Mouse (Mus musculus) hindbrain, postnatal 0 days (tissue): ENCODE data around the gene Arhgef10l. TPM values are rescaled to one million over a fixed set of nuclear protein-coding genes. Genes with fewer than 3 reads are reported as not detected.

Source experiments
- ATAC-seq: fragments of 200-750 bp; cut with Nextera tagmentation; 2 replicates; pipeline ENCODE4 v1.8.0; 2017; ENCODE audit warnings: mild to moderate bottlenecking, moderate TSS enrichment, moderate library complexity
- DNase-seq: peaks from one replicate; pipeline ENCODE4 v3.0.0-alpha.2; 2015; ENCODE audit warnings: low spot score
- H3K27ac ChIP-seq: fragments of 300-500 bp; sonication (generic); 2 replicates; pipeline ENCODE4 v1.5.1; 2014; ENCODE audit warnings: mild to moderate bottlenecking
- H3K27me3 ChIP-seq: fragments of 300-500 bp; sonication (generic); 2 replicates; pipeline ENCODE4 v1.6.1; 2014; ENCODE audit warnings: low read length, mixed read lengths; ENCODE audit not compliant: insufficient read depth
- H3K36me3 ChIP-seq: fragments of 300-500 bp; sonication (generic); 2 replicates; pipeline ENCODE4 v1.6.1; 2014; ENCODE audit warnings: low read length, mixed read lengths; ENCODE audit not compliant: insufficient read depth
- H3K4me1 ChIP-seq: fragments of 300-500 bp; sonication (generic); 2 replicates; pipeline ENCODE4 v1.6.1; 2014; ENCODE audit warnings: antibody characterized with exemption, low read length, mixed read lengths; ENCODE audit not compliant: insufficient read depth
- H3K4me2 ChIP-seq: fragments of 300-500 bp; sonication (generic); 2 replicates; pipeline ENCODE4 v1.6.1; 2014; ENCODE audit warnings: low read depth, mild to moderate bottlenecking, low read length, moderate library complexity, mixed read lengths
- H3K4me3 ChIP-seq: fragments of 300-500 bp; sonication (generic); 2 replicates; pipeline ENCODE4 v1.5.1; 2014; ENCODE audit warnings: low read length
- H3K9ac ChIP-seq: fragments of 300-500 bp; sonication (generic); replicated peaks from 2 replicates; pipeline ENCODE4 v1.6.1; 2014; ENCODE audit warnings: mild to moderate bottlenecking, low read length, moderate library complexity, mixed read lengths
- H3K9me3 ChIP-seq: fragments of 300-500 bp; sonication (generic); 2 replicates; pipeline ENCODE4 v1.6.1; 2016; ENCODE audit warnings: low read length, mixed read lengths
- CTCF ChIP-seq: IDR thresholded peaks from 2 replicates; pipeline ENCODE4 v1.5.1; 2016; ENCODE audit warnings: antibody characterized with exemption, control low read depth, low read depth
- WGBS: fragments of 180-500 bp; shearing (Covaris S2); extraction: QIAGEN DNeasy Blood & Tissue Kit; methylation state at CpG from one replicate; pipeline ENCODE4 v1.1.7; 2014; 5-methylcytosine and 5-hydroxymethylcytosine counted together
- polyA plus RNA-seq: library from polyadenylated mRNA; unstranded; fragments of >200 nt; fragmentation: Nextera tagmentation; extraction: Ambion mirVana; gene quantifications from 2 replicates; pipeline ENCODE4 v1.2.1, GENCODE M21; 2015
- total RNA-seq: library from RNA; depleted of rRNA; stranded (reverse); fragments of >200 nt; gene quantifications from 2 replicates; pipeline ENCODE4 v1.2.3, GENCODE M21; 2014

The Arhgef10l gene
- total and polyA plus RNA-seq, 2 experiments from 2014 or later: 22.5 to 79.2 TPM

- no peak for TF ChIP-seq CTCF
- Histone ChIP-seq H3K4me1 (no peaks in the 10 kb centered on the region), H3K9me3 (no peaks in the 10 kb centered on the region), H3K27ac (no peak overlapping the region), H3K9ac (no peak overlapping the region), H3K27me3 (no peaks in the 10 kb centered on the region), H3K4me2 (no peak overlapping the region), H3K4me3 (no peak overlapping the region), H3K36me3 (peaks cover 20% of the 10 kb centered on the region)
- no peak for DNase-seq
- WGBS: 85% methylated on average over 5 of the region's 5 CpGs
- ATAC-seq: no peak
These were observed 107.6 kb downstream of the Arhgef10l start for GRCm38 (mm10) chr4:140558193-140558592.

DNA sequence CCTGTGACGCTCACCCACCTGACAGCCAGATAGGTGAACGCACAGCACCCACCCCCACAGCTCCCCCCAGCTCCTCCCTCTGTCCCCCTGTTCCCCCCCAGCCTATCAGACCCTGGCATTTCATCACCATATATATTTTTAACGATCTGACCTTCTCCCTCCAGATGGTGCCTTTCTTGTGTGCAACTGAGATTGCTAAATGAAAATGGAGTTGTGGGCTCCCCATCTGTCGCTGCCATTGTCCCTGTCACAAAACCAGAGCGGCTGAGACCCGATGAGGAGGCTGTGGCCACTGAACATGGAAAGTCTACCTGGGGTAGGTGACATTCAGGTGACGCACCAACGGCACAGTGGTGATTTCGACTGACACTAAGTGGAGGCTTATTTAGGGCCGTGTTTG, 109.3 kb downstream of the Arhgef10l start:
- Histone ChIP-seq H3K36me3 (peaks cover 30% of the 10 kb centered on the region), H3K4me3 (no peak overlapping the region), H3K9ac (no peak overlapping the region), H3K27ac (no peak overlapping the region), H3K27me3 (no peaks in the 10 kb centered on the region), H3K4me2 (no peak overlapping the region), H3K9me3 (no peaks in the 10 kb centered on the region), H3K4me1 (no peaks in the 10 kb centered on the region)
- ATAC-seq: no peak
- TF ChIP-seq CTCF: no peak
- WGBS: 74% methylated on average over 10 of the region's 10 CpGs
- DNase-seq: no peak

GRCm38 (mm10) chr4:140555273-140555672, 110.5 kb downstream of the Arhgef10l start:
- Histone ChIP-seq H3K36me3 (peaks cover 34% of the 10 kb centered on the region), H3K9ac (no peak overlapping the region), H3K4me3 (no peak overlapping the region), H3K9me3 (no peaks in the 10 kb centered on the region), H3K27ac (no peak overlapping the region), H3K4me2 (no peak overlapping the region), H3K27me3 (no peaks in the 10 kb centered on the region), H3K4me1 (no peaks in the 10 kb centered on the region)
- WGBS: 46% methylated on average over 7 of the region's 7 CpGs
- peak; percentile 28 for ATAC-seq
- DNase-seq: peak; percentile 79
- TF ChIP-seq CTCF: peak; percentile 86

DNA sequence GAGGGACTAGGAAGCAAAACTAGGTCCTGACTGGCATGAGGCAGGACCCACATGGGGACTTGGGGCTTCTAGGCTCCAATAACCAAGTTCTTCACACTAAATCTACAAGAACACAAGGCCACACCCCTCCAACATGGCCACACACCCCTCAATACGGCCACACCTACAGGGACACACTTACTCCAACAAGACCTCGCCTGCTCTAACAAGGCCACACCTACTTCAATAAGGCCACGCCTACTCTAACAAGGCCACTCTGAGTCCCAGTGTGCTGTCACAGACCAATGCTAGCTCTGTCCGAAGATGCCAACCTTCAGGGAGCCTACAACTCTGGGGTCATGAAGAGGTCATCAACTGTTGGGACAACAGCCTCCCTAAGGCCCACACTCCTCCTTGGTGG, 111.3 kb downstream of the Arhgef10l start:
- H3K27me3 ChIP-seq: no peaks in the 10 kb centered on the region
- no peak overlapping the region for H3K4me2 ChIP-seq
- no peak overlapping the region for H3K27ac ChIP-seq
- no peaks in the 10 kb centered on the region for H3K9me3 ChIP-seq
- no peak for ATAC-seq
- no peak for DNase-seq
- peaks cover 35% of the 10 kb centered on the region for H3K36me3 ChIP-seq
- H3K4me3 ChIP-seq: no peak overlapping the region
- no peak overlapping the region for H3K9ac ChIP-seq
- no peaks in the 10 kb centered on the region for H3K4me1 ChIP-seq
- TF ChIP-seq CTCF: no peak
- 81% methylated on average over 4 of the region's 4 CpGs for WGBS

DNA sequence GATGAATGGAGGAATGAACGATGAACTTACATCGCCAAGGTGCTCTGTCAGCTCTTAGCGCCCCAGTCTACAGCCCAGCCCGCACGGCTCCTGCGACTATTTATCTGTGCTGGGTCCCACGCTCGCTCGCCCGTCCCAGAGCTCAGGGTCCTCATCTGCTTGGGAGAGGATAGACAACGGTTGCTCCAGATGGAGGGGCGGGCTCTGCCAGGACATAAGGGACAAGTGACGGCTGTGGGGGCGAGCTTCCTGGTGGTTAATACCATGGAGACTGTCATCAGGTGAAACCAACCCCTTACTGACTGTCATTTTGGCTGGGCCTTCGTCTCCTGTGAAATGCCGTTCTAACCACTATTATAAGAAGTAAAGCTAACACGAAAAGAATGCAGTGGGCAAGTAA, 114.0 kb downstream of the Arhgef10l start:
- Histone ChIP-seq H3K9ac (no peak overlapping the region), H3K36me3 (peaks cover 35% of the 10 kb centered on the region)
- no peak for ATAC-seq

GRCm38 (mm10) chr4:140550670-140551069, 115.1 kb downstream of the Arhgef10l start:
- no peaks in the 10 kb centered on the region for H3K9me3 ChIP-seq
- H3K27ac ChIP-seq: peak overlapping the region; percentile 12; the same call in 1 of the 2 replicates
- 94% methylated on average over 6 of the region's 6 CpGs for WGBS
- H3K4me2 ChIP-seq: no peak overlapping the region
- H3K27me3 ChIP-seq: no peaks in the 10 kb centered on the region
- H3K36me3 ChIP-seq: peaks cover 35% of the 10 kb centered on the region
- H3K4me3 ChIP-seq: no peak overlapping the region
- no peaks in the 10 kb centered on the region for H3K4me1 ChIP-seq
- peak; percentile 37 for TF ChIP-seq CTCF
- DNase-seq (no peak), ATAC-seq (no peak)
- H3K9ac ChIP-seq: no peak overlapping the region

More for the DNA sequence above, 114.0 kb downstream of the Arhgef10l start:
- Histone ChIP-seq H3K27ac (no peak overlapping the region), H3K9me3 (no peaks in the 10 kb centered on the region), H3K4me2 (no peak overlapping the region), H3K4me3 (no peak overlapping the region), H3K4me1 (no peaks in the 10 kb centered on the region), H3K27me3 (no peaks in the 10 kb centered on the region)
- DNase-seq: no peak
- TF ChIP-seq CTCF: no peak
- WGBS: 87% methylated on average over 17 of the region's 17 CpGs

- DNase-seq: peak; percentile 78
- Histone ChIP-seq H3K4me2 (no peak overlapping the region), H3K27ac (peak overlapping the region; percentile 12), H3K4me3 (no peak overlapping the region), H3K27me3 (no peaks in the 10 kb centered on the region), H3K9ac (no peak overlapping the region), H3K4me1 (no peaks in the 10 kb centered on the region), H3K9me3 (no peaks in the 10 kb centered on the region), H3K36me3 (peaks cover 35% of the 10 kb centered on the region)
- peak; percentile 75 for ATAC-seq
- TF ChIP-seq CTCF: no peak
- WGBS: 23% methylated on average over 12 of the region's 12 CpGs
These were observed 115.8 kb downstream of the Arhgef10l start for GRCm38 (mm10) chr4:140549975-140550374.
